Mouse (Mus musculus): ENCODE results near the gene Ksr2. TPM values are rescaled to one million over a fixed set of nuclear protein-coding genes. Genes with fewer than 3 reads are reported as not detected.

Gene Ksr2
- polyA plus RNA-seq, 1 experiment from 2014 or later: 7.5 TPM

GRCm38 (mm10) chr5:117665181-117665580 is 251.4 kb downstream of the Ksr2 start:
- no peak overlapping the region for H3K27ac ChIP-seq (ENCODE audit: low read length)
- H3K9me3 ChIP-seq (ENCODE audit: control insufficient read depth, low read length): no peaks in the 10 kb centered on the region
- H3K4me1 ChIP-seq (replicated peaks; ENCODE audit: control insufficient read depth, insufficient read depth, low read length): peaks cover 13% of the 10 kb centered on the region
- H3K27me3 ChIP-seq (replicated peaks; ENCODE audit: control insufficient read depth, insufficient read depth, low read length): no peaks in the 10 kb centered on the region
- no peaks in the 10 kb centered on the region for H3K36me3 ChIP-seq (ENCODE audit: control insufficient read depth, insufficient read depth)
- H3K9ac ChIP-seq (replicated peaks; ENCODE audit: low read depth, low read length): no peak overlapping the region
- ATAC-seq: 0 out of 2 replicates have a peak, but pooled peaks have one; percentile 14
- H3K4me3 ChIP-seq (replicated peaks; ENCODE audit: low read length): no peak overlapping the region
- 3% methylated on average over 9 of the region's 9 CpGs for WGBS
- H3K4me2 ChIP-seq (ENCODE audit: low read length): no peak overlapping the region

GRCm38 (mm10) chr5:117667314-117667713 is 253.5 kb downstream of the Ksr2 start:
- no peak overlapping the region for H3K9ac ChIP-seq (replicated peaks; ENCODE audit: low read depth, low read length)
- WGBS: 48% methylated on average over 3 of the region's 4 CpGs
- H3K36me3 ChIP-seq (ENCODE audit: control insufficient read depth, insufficient read depth): no peaks in the 10 kb centered on the region
- no peaks in the 10 kb centered on the region for H3K9me3 ChIP-seq (ENCODE audit: control insufficient read depth, low read length)
- peak overlapping the region; percentile 59 for H3K27ac ChIP-seq (ENCODE audit: low read length)
- no peak overlapping the region for H3K4me3 ChIP-seq (replicated peaks; ENCODE audit: low read length)
- no peak overlapping the region for H3K4me2 ChIP-seq (ENCODE audit: low read length)
- ATAC-seq: peak; percentile 74
- H3K27me3 ChIP-seq (replicated peaks; ENCODE audit: control insufficient read depth, insufficient read depth, low read length): no peaks in the 10 kb centered on the region
- H3K4me1 ChIP-seq (replicated peaks; ENCODE audit: control insufficient read depth, insufficient read depth, low read length): peaks cover 13% of the 10 kb centered on the region

GRCm38 (mm10) chr5:117669265-117669664 is 255.5 kb downstream of the Ksr2 start:
- H3K4me2 ChIP-seq (ENCODE audit: low read length): no peak overlapping the region
- ATAC-seq: no peak
- no peak overlapping the region for H3K9ac ChIP-seq (replicated peaks; ENCODE audit: low read depth, low read length)
- H3K4me1 ChIP-seq (replicated peaks; ENCODE audit: control insufficient read depth, insufficient read depth, low read length): peaks cover 13% of the 10 kb centered on the region
- H3K36me3 ChIP-seq (ENCODE audit: control insufficient read depth, insufficient read depth): no peaks in the 10 kb centered on the region
- no peak overlapping the region for H3K4me3 ChIP-seq (replicated peaks; ENCODE audit: low read length)
- 70% methylated on average over 4 of the region's 4 CpGs for WGBS
- no peak overlapping the region for H3K27ac ChIP-seq (ENCODE audit: low read length)
- H3K9me3 ChIP-seq (ENCODE audit: control insufficient read depth, low read length): no peaks in the 10 kb centered on the region
- no peaks in the 10 kb centered on the region for H3K27me3 ChIP-seq (replicated peaks; ENCODE audit: control insufficient read depth, insufficient read depth, low read length)

- ATAC-seq: no peak
- H3K4me3 ChIP-seq (replicated peaks; ENCODE audit: low read length): no peak overlapping the region
- 82% methylated on average over 7 of the region's 7 CpGs for WGBS
- H3K4me2 ChIP-seq (ENCODE audit: low read length): no peak overlapping the region
- H3K27ac ChIP-seq (ENCODE audit: low read length): no peak overlapping the region
- H3K4me1 ChIP-seq (replicated peaks; ENCODE audit: control insufficient read depth, insufficient read depth, low read length): peaks cover 13% of the 10 kb centered on the region
- no peaks in the 10 kb centered on the region for H3K27me3 ChIP-seq (replicated peaks; ENCODE audit: control insufficient read depth, insufficient read depth, low read length)
- H3K9me3 ChIP-seq (ENCODE audit: control insufficient read depth, low read length): no peaks in the 10 kb centered on the region
- no peak overlapping the region for H3K9ac ChIP-seq (replicated peaks; ENCODE audit: low read depth, low read length)
- H3K36me3 ChIP-seq (ENCODE audit: control insufficient read depth, insufficient read depth): no peaks in the 10 kb centered on the region
These were observed 256.0 kb downstream of the Ksr2 start for GRCm38 (mm10) chr5:117669843-117670242.

- no peaks in the 10 kb centered on the region for H3K27me3 ChIP-seq (replicated peaks; ENCODE audit: control insufficient read depth, insufficient read depth, low read length)
- no peaks in the 10 kb centered on the region for H3K9me3 ChIP-seq (ENCODE audit: control insufficient read depth, low read length)
- H3K36me3 ChIP-seq (ENCODE audit: control insufficient read depth, insufficient read depth): no peaks in the 10 kb centered on the region
- no peak overlapping the region for H3K4me3 ChIP-seq (replicated peaks; ENCODE audit: low read length)
- peaks cover 11% of the 10 kb centered on the region for H3K4me1 ChIP-seq (replicated peaks; ENCODE audit: control insufficient read depth, insufficient read depth, low read length)
- H3K9ac ChIP-seq (replicated peaks; ENCODE audit: low read depth, low read length): no peak overlapping the region
- ATAC-seq: no peak
- H3K27ac ChIP-seq (ENCODE audit: low read length): no peak overlapping the region
- WGBS: 53% methylated on average over 6 of the region's 6 CpGs
- no peak overlapping the region for H3K4me2 ChIP-seq (ENCODE audit: low read length)
These were observed 257.6 kb downstream of the Ksr2 start for GRCm38 (mm10) chr5:117671362-117671761.

- no peak for ATAC-seq
- Histone ChIP-seq H3K4me1 (replicated peaks; ENCODE audit: control insufficient read depth, insufficient read depth, low read length) (no peaks in the 10 kb centered on the region), H3K9ac (replicated peaks; ENCODE audit: low read depth, low read length) (no peak overlapping the region), H3K27me3 (replicated peaks; ENCODE audit: control insufficient read depth, insufficient read depth, low read length) (no peaks in the 10 kb centered on the region), H3K27ac (ENCODE audit: low read length) (no peak overlapping the region), H3K36me3 (ENCODE audit: control insufficient read depth, insufficient read depth) (no peaks in the 10 kb centered on the region), H3K9me3 (ENCODE audit: control insufficient read depth, low read length) (no peaks in the 10 kb centered on the region), H3K4me2 (ENCODE audit: low read length) (no peak overlapping the region), H3K4me3 (replicated peaks; ENCODE audit: low read length) (no peak overlapping the region)
- WGBS: 65% methylated on average over 8 of the region's 8 CpGs
These were observed 262.0 kb downstream of the Ksr2 start for GRCm38 (mm10) chr5:117675840-117676239.

GRCm38 (mm10) chr5:117677231-117677630 is 263.4 kb downstream of the Ksr2 start:
- Histone ChIP-seq H3K4me1 (replicated peaks; ENCODE audit: control insufficient read depth, insufficient read depth, low read length) (no peaks in the 10 kb centered on the region), H3K36me3 (ENCODE audit: control insufficient read depth, insufficient read depth) (no peaks in the 10 kb centered on the region), H3K4me2 (ENCODE audit: low read length) (no peak overlapping the region), H3K9ac (replicated peaks; ENCODE audit: low read depth, low read length) (no peak overlapping the region), H3K27ac (ENCODE audit: low read length) (no peak overlapping the region), H3K27me3 (replicated peaks; ENCODE audit: control insufficient read depth, insufficient read depth, low read length) (no peaks in the 10 kb centered on the region), H3K9me3 (ENCODE audit: control insufficient read depth, low read length) (no peaks in the 10 kb centered on the region), H3K4me3 (replicated peaks; ENCODE audit: low read length) (no peak overlapping the region)
- 96% methylated on average over 6 of the region's 6 CpGs for WGBS
- ATAC-seq: no peak

GRCm38 (mm10) chr5:117678371-117678770 is 264.6 kb downstream of the Ksr2 start:
- no peak for ATAC-seq
- WGBS: 74% methylated on average over 5 of the region's 5 CpGs
- Histone ChIP-seq H3K9ac (replicated peaks; ENCODE audit: low read depth, low read length) (no peak overlapping the region), H3K36me3 (ENCODE audit: control insufficient read depth, insufficient read depth) (no peaks in the 10 kb centered on the region), H3K4me3 (replicated peaks; ENCODE audit: low read length) (no peak overlapping the region), H3K4me1 (replicated peaks; ENCODE audit: control insufficient read depth, insufficient read depth, low read length) (no peaks in the 10 kb centered on the region), H3K9me3 (ENCODE audit: control insufficient read depth, low read length) (no peaks in the 10 kb centered on the region), H3K27me3 (replicated peaks; ENCODE audit: control insufficient read depth, insufficient read depth, low read length) (no peaks in the 10 kb centered on the region), H3K27ac (ENCODE audit: low read length) (no peak overlapping the region), H3K4me2 (ENCODE audit: low read length) (no peak overlapping the region)

- no peaks in the 10 kb centered on the region for H3K9me3 ChIP-seq (ENCODE audit: control insufficient read depth, low read length)
- no peaks in the 10 kb centered on the region for H3K27me3 ChIP-seq (replicated peaks; ENCODE audit: control insufficient read depth, insufficient read depth, low read length)
- no peak overlapping the region for H3K9ac ChIP-seq (replicated peaks; ENCODE audit: low read depth, low read length)
- no peak overlapping the region for H3K4me3 ChIP-seq (replicated peaks; ENCODE audit: low read length)
- H3K36me3 ChIP-seq (ENCODE audit: control insufficient read depth, insufficient read depth): no peaks in the 10 kb centered on the region
- H3K4me1 ChIP-seq (replicated peaks; ENCODE audit: control insufficient read depth, insufficient read depth, low read length): no peaks in the 10 kb centered on the region
- ATAC-seq: no peak
- no peak overlapping the region for H3K27ac ChIP-seq (ENCODE audit: low read length)
- H3K4me2 ChIP-seq (ENCODE audit: low read length): no peak overlapping the region
- WGBS: 97% methylated on average over 3 of the region's 3 CpGs
These were observed 268.4 kb downstream of the Ksr2 start for GRCm38 (mm10) chr5:117682226-117682625.

- no peak for ATAC-seq
- Histone ChIP-seq H3K9ac (replicated peaks; ENCODE audit: low read depth, low read length) (no peak overlapping the region), H3K9me3 (ENCODE audit: control insufficient read depth, low read length) (no peaks in the 10 kb centered on the region), H3K4me3 (replicated peaks; ENCODE audit: low read length) (no peak overlapping the region), H3K4me1 (replicated peaks; ENCODE audit: control insufficient read depth, insufficient read depth, low read length) (peaks cover 6% of the 10 kb centered on the region; the same call in 1 of the 2 replicates), H3K27ac (ENCODE audit: low read length) (no peak overlapping the region), H3K4me2 (ENCODE audit: low read length) (no peak overlapping the region), H3K27me3 (replicated peaks; ENCODE audit: control insufficient read depth, insufficient read depth, low read length) (no peaks in the 10 kb centered on the region), H3K36me3 (ENCODE audit: control insufficient read depth, insufficient read depth) (no peaks in the 10 kb centered on the region)
- WGBS: 96% methylated on average over 8 of the region's 8 CpGs
These were observed 270.7 kb downstream of the Ksr2 start for GRCm38 (mm10) chr5:117684491-117684890.

Data from forebrain, embryonic 16.5 days (tissue).